Mouse (Mus musculus): ENCODE results near the gene M1ap.

Gene M1ap

DNA sequence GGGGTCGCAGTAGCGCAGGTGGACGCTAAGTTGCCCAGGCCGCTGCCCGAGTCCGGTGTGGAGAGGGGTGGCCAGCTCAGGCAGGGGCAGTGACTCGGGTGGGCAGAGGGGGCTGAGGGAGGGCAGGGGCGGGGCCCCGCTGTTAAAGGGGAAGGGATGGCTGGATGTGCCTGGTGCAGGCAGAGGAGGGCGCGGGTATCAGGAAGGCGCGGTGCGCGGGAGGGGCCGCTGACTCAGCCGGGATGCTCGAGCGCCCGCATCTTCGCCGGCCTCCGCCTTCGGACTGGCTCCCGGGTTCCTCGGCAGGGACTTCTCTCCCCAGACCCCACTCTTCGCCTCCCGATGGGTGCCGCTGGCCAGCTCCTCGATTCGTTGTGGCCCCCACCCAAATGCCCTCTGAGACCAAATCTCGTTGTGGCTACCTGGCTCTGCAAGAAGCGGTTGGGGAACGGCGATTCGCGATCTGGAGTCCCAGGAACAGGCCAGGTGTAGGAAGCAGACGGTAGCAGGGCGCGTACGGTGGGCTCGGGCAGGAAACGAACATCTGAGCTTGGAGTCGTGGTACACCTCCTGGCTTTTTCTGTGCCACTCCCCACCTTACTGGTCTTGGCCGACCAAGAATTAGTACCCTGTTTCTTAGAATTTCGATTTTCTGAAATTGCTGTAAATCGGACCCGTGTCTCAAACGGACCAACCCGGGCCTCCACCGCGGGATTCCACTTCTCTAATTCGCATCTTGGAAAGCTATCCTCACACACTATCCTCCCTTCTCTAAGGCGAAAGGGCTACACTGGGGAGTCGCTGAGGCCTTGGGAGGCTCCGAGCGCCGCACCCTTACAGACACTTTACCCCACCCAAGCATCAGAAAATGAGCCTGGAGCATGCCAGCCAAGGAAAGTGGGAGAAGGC, 123.9 kb downstream of the M1ap start:
- DNase-seq (ENCODE audit: low read depth), result no peak

DNA sequence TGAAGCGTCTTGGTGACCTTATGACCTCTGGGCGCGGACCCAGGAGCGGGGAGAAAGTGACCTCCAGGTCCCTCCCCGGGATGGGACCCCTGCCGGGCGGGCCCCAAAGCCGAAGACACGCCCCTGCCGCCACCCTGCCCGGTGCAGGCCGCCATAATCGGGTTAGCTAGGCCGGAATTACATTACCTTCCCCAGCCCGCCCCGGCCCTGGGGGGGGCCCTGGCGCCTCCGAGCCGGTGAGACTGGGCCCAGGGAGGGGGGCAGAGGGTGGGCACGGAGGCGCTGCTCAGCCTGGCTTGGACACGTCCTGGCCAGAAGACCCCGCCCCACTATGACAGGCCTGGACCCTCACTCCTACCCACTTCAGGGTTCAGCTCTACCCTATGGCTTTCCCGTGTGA, 124.5 kb downstream of the M1ap start:
- DNase-seq (ENCODE audit: low read depth), result no peak

DNA sequence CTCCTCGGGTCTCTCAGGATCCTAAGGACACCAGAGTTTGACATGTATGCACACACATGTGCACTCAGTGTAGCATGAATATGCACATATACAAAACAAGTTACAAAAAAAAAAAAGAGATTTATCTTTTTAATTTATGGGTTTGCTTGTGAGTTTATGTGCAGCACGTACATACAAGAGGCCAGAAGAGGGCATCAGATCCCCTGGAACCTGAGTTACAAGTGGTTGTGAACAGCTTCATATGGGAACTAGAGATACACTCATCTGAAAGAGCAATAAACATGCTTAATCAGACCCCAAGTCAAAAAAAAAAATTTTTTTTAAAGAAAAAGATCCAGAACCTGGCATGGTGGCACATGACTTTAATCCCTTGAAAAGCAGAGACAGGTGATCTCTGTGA, 128.3 kb downstream of the M1ap start:
- DNase-seq (ENCODE audit: low read depth), result peak; percentile 55

DNA sequence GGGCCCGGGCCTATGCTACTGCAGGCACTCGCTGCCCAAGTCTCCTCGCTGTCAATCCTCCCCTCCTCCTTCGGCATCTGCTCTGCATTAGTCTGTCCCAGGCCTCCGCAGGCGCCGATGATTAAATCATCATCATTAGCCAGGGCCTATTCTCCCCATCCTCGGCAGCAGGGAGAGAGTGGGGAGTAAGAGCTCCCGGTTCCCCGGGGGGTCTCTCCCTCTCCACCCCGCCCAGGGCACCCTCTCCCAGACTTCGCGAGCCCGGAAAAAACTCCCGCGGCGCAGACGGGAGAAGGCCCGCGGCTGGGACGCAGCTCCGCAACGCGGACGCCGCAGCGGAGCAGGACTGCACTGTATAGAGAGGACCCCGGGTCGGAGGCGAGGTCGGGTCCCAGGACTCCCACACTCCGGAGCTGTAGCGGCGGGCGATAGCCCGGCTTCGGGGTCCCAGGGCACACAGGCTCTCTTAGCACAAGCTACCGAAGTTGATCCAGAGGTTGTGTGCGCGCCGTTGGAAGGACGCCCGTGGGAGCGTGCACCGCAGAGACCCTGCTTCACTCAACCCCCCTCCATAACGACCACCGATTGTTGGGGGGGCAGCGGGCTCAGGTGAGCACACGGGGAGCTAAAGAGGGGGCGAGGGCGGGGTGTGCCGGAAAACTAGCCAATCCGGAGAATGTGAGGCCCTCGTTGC, 131.1 kb downstream of the M1ap start, which contains the start of gene Pcgf1:
Pcgf1 (plus strand) TSS at position 240 of the 694 bp plus-strand sequence.
- DNase-seq (ENCODE audit: low read depth), result peak; percentile 85

DNA sequence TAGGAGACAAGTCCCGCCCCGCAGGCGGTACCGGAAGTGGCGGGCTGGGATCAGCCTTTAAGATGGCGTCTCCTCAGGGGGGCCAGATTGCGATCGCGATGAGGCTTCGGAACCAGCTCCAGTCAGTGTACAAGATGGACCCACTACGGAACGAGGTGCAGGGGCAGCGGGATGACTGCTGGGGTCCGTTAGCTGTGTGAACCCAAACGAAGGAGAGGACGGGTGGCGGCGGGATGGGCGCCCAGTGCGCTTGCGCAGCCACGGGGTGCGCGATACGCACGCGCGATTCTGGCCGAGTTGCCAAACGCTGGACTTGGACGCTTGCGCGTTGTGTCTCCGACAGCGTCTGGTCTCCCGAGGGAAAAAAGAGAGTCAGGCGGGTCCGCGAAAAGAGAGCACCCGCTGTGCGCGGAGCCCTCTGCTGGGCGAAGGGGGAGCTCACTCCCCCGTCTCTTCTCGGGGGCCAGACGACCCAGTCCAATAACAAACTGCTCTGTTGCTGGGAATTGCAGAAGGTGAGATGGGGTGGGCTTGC, 131.7 kb downstream of the M1ap start:
- peak; percentile 99 for DNase-seq (ENCODE audit: low read depth)

All from NIH3T3 (cell line).